Mouse (Mus musculus): Measurements from ENCODE around the gene Naa20.

DNA sequence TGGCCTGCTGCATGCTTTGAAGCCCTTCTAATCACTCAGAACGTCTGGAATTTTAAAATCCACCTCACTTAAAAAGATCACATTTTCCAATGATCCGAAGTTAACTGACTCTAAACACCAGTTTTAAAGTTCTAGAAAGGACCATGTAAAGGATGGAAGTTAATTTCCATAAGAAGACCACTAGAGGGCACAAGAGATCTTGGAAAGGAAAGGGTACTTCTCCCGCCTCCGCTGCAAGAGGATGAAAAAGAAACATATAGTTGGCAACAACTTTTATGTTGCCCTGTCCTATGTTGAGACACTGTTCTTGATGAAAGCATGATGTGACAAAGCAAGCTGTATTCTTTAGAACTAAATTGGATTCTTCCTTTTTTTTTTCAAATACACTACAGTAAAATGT lies 55.6 kb downstream of the Naa20 start:
- TF ChIP-seq POLR2A (IDR thresholded peaks at IDR 0.05; ENCODE audit: insufficient read length, low read depth), result no peak
- no peak for TF ChIP-seq MAX (IDR thresholded peaks at IDR 0.05; ENCODE audit: low read depth)
- TF ChIP-seq TCF12 (IDR thresholded peaks at IDR 0.05; ENCODE audit: insufficient read depth, poor library complexity, severe bottlenecking), result no peak
- TF ChIP-seq USF1 (IDR thresholded peaks at IDR 0.05; ENCODE audit: low read depth), result no peak
- TF ChIP-seq MYOG (IDR thresholded peaks at IDR 0.05; ENCODE audit: control insufficient read depth in 1 of 3, insufficient read depth in 1 of 3, insufficient read length in 2 of 3, low read depth in 2 of 3), result no peak
- no peak for TF ChIP-seq POLR2AphosphoS2 (IDR thresholded peaks at IDR 0.05; ENCODE audit: insufficient read length, low read depth)
- no peak for TF ChIP-seq MYOD1 (IDR thresholded peaks at IDR 0.05; ENCODE audit: control insufficient read depth in 1 of 3, insufficient read length in 2 of 3, low read depth in 2 of 3)
- no peak for TF ChIP-seq SRF (IDR thresholded peaks at IDR 0.05; ENCODE audit: control insufficient read depth, insufficient read length, low read depth)
